Mouse (Mus musculus) hindbrain, postnatal 0 days (tissue): ENCODE measurements around the gene Ren1. TPM values are rescaled to one million over a fixed set of nuclear protein-coding genes. Genes with fewer than 3 reads are reported as not detected.

Source experiments
- ATAC-seq: fragments of 200-750 bp; cut with Nextera tagmentation; 2 replicates; pipeline ENCODE4 v1.8.0; 2017; ENCODE audit warnings: mild to moderate bottlenecking, moderate TSS enrichment, moderate library complexity
- DNase-seq: peaks from one replicate; pipeline ENCODE4 v3.0.0-alpha.2; 2015; ENCODE audit warnings: low spot score
- H3K27ac ChIP-seq: fragments of 300-500 bp; sonication (generic); 2 replicates; pipeline ENCODE4 v1.5.1; 2014; ENCODE audit warnings: mild to moderate bottlenecking
- H3K27me3 ChIP-seq: fragments of 300-500 bp; sonication (generic); 2 replicates; pipeline ENCODE4 v1.6.1; 2014; ENCODE audit warnings: low read length, mixed read lengths; ENCODE audit not compliant: insufficient read depth
- H3K36me3 ChIP-seq: fragments of 300-500 bp; sonication (generic); 2 replicates; pipeline ENCODE4 v1.6.1; 2014; ENCODE audit warnings: low read length, mixed read lengths; ENCODE audit not compliant: insufficient read depth
- H3K4me1 ChIP-seq: fragments of 300-500 bp; sonication (generic); 2 replicates; pipeline ENCODE4 v1.6.1; 2014; ENCODE audit warnings: antibody characterized with exemption, low read length, mixed read lengths; ENCODE audit not compliant: insufficient read depth
- H3K4me2 ChIP-seq: fragments of 300-500 bp; sonication (generic); 2 replicates; pipeline ENCODE4 v1.6.1; 2014; ENCODE audit warnings: low read depth, mild to moderate bottlenecking, low read length, moderate library complexity, mixed read lengths
- H3K4me3 ChIP-seq: fragments of 300-500 bp; sonication (generic); 2 replicates; pipeline ENCODE4 v1.5.1; 2014; ENCODE audit warnings: low read length
- H3K9ac ChIP-seq: fragments of 300-500 bp; sonication (generic); replicated peaks from 2 replicates; pipeline ENCODE4 v1.6.1; 2014; ENCODE audit warnings: mild to moderate bottlenecking, low read length, moderate library complexity, mixed read lengths
- H3K9me3 ChIP-seq: fragments of 300-500 bp; sonication (generic); 2 replicates; pipeline ENCODE4 v1.6.1; 2016; ENCODE audit warnings: low read length, mixed read lengths
- CTCF ChIP-seq: IDR thresholded peaks from 2 replicates; pipeline ENCODE4 v1.5.1; 2016; ENCODE audit warnings: antibody characterized with exemption, control low read depth, low read depth
- WGBS: fragments of 180-500 bp; shearing (Covaris S2); extraction: QIAGEN DNeasy Blood & Tissue Kit; methylation state at CpG from one replicate; pipeline ENCODE4 v1.1.7; 2014; 5-methylcytosine and 5-hydroxymethylcytosine counted together
- polyA plus RNA-seq: library from polyadenylated mRNA; unstranded; fragments of >200 nt; fragmentation: Nextera tagmentation; extraction: Ambion mirVana; gene quantifications from 2 replicates; pipeline ENCODE4 v1.2.1, GENCODE M21; 2015
- total RNA-seq: library from RNA; depleted of rRNA; stranded (reverse); fragments of >200 nt; gene quantifications from 2 replicates; pipeline ENCODE4 v1.2.3, GENCODE M21; 2014

Ren1 gene
- total and polyA plus RNA-seq, 2 experiments from 2014 or later = 1.1 to 1.7 TPM

GRCm38 (mm10) chr1:133371431-133371830, 21.1 kb downstream of the Ren1 start:
- Histone ChIP-seq H3K36me3 (no peaks in the 10 kb centered on the region), H3K9me3 (no peaks in the 10 kb centered on the region), H3K9ac (no peak overlapping the region), H3K4me1 (peaks cover 8% of the 10 kb centered on the region), H3K27me3 (no peaks in the 10 kb centered on the region), H3K4me2 (no peak overlapping the region), H3K27ac (no peak overlapping the region), H3K4me3 (no peak overlapping the region)
- DNase-seq (no peak), ATAC-seq (no peak)
- TF ChIP-seq CTCF = no peak
- WGBS = 82% methylated on average over 6 of the region's 6 CpGs

- DNase-seq = no peak
- whole genome bisulfite sequencing = 71% methylated on average over 8 of the region's 8 CpGs
- Histone ChIP-seq H3K4me1 (peaks cover 7% of the 10 kb centered on the region; the same call in 1 of the 2 replicates), H3K9me3 (no peaks in the 10 kb centered on the region), H3K4me2 (no peak overlapping the region), H3K36me3 (no peaks in the 10 kb centered on the region), H3K9ac (no peak overlapping the region), H3K27ac (no peak overlapping the region), H3K27me3 (no peaks in the 10 kb centered on the region), H3K4me3 (no peak overlapping the region)
- ATAC-seq = no peak
- no peak for TF ChIP-seq CTCF
Observed at GRCm38 (mm10) chr1:133372113-133372512, 21.8 kb downstream of the Ren1 start.

GRCm38 (mm10) chr1:133375696-133376346, 25.5 kb downstream of the Ren1 start:
- Histone ChIP-seq H3K27ac (no peak overlapping the region), H3K9ac (no peak overlapping the region), H3K4me2 (no peak overlapping the region), H3K4me3 (no peak overlapping the region), H3K27me3 (no peaks in the 10 kb centered on the region), H3K9me3 (no peaks in the 10 kb centered on the region), H3K36me3 (no peaks in the 10 kb centered on the region), H3K4me1 (0 out of 2 replicates have a peak, but pooled peaks cover 4% of the 10 kb centered on the region)
- WGBS = 50% methylated on average over 10 of the region's 10 CpGs
- ATAC-seq (no peak), DNase-seq (no peak)
- no peak for TF ChIP-seq CTCF

- H3K4me3 ChIP-seq = no peak overlapping the region
- H3K27ac ChIP-seq = no peak overlapping the region
- ATAC-seq (no peak), DNase-seq (no peak)
- no peak overlapping the region for H3K4me2 ChIP-seq
- no peaks in the 10 kb centered on the region for H3K9me3 ChIP-seq
- no peaks in the 10 kb centered on the region for H3K36me3 ChIP-seq
- 89% methylated on average over 5 of the region's 5 CpGs for WGBS
- no peaks in the 10 kb centered on the region for H3K27me3 ChIP-seq
- no peak overlapping the region for H3K9ac ChIP-seq
- no peak for TF ChIP-seq CTCF
- 0 out of 2 replicates have a peak, but pooled peaks cover 8% of the 10 kb centered on the region for H3K4me1 ChIP-seq
Observed at GRCm38 (mm10) chr1:133377547-133377946, 27.2 kb downstream of the Ren1 start.

- Histone ChIP-seq H3K36me3 (no peaks in the 10 kb centered on the region), H3K4me3 (no peak overlapping the region), H3K27ac (0 out of 2 replicates have a peak overlapping the region, but pooled peaks have one; percentile 8), H3K4me1 (0 out of 2 replicates have a peak, but pooled peaks cover 9% of the 10 kb centered on the region), H3K27me3 (no peaks in the 10 kb centered on the region), H3K9me3 (no peaks in the 10 kb centered on the region), H3K9ac (no peak overlapping the region), H3K4me2 (no peak overlapping the region)
- DNase-seq = no peak
- TF ChIP-seq CTCF = no peak
- ATAC-seq = no peak
- whole genome bisulfite sequencing = 62% methylated on average over 10 of the region's 10 CpGs
Observed at GRCm38 (mm10) chr1:133379254-133379985, 29.1 kb downstream of the Ren1 start.

GRCm38 (mm10) chr1:133379986-133380320, 29.6 kb downstream of the Ren1 start:
- TF ChIP-seq CTCF = no peak
- Histone ChIP-seq H3K4me1 (0 out of 2 replicates have a peak, but pooled peaks cover 9% of the 10 kb centered on the region), H3K36me3 (no peaks in the 10 kb centered on the region), H3K4me3 (no peak overlapping the region), H3K9me3 (no peaks in the 10 kb centered on the region), H3K27ac (peak overlapping the region; percentile 8; the same call in 1 of the 2 replicates), H3K27me3 (no peaks in the 10 kb centered on the region), H3K4me2 (no peak overlapping the region), H3K9ac (no peak overlapping the region)
- no peak for DNase-seq
- 65% methylated on average over 3 of the region's 3 CpGs for WGBS
- ATAC-seq = no peak
